Mouse (Mus musculus) heart, embryonic 16.5 days (tissue): ENCODE measurements at regions not wholly inside any gene's neighbourhood (a gene's known extent, or its start where the extent isn't known, plus 50 kb on each side); places are given as distances from the start of the nearest gene placed in this dataset.

ENCODE experiments used
- ATAC-seq: fragments of 200-750 bp; cut with Nextera tagmentation; replicated peaks from 2 replicates; pipeline ENCODE4 v1.8.0; 2017; ENCODE audit warnings: moderate number of reproducible peaks; ENCODE audit not compliant: insufficient read depth, low FRiP score; ENCODE audit errors: extremely low read depth
- H3K27ac ChIP-seq: fragments of 300-500 bp; sonication (generic); 2 replicates; pipeline ENCODE4 v1.5.1; 2014; ENCODE audit warnings: mild to moderate bottlenecking, low read length, control low read depth, moderate library complexity
- H3K27me3 ChIP-seq: fragments of 300-500 bp; sonication (generic); 2 replicates; pipeline ENCODE4 v1.6.1; 2014; ENCODE audit warnings: low read length, mixed read lengths; ENCODE audit not compliant: control insufficient read depth, insufficient read depth
- H3K36me3 ChIP-seq: fragments of 300-500 bp; sonication (generic); 2 replicates; pipeline ENCODE4 v1.6.1; 2014; ENCODE audit not compliant: control insufficient read depth, insufficient read depth
- H3K4me1 ChIP-seq: fragments of 300-500 bp; sonication (generic); 2 replicates; pipeline ENCODE4 v1.6.1; 2014; ENCODE audit warnings: low read length, mixed read lengths; ENCODE audit not compliant: control insufficient read depth, insufficient read depth
- H3K4me2 ChIP-seq: fragments of 300-500 bp; sonication (generic); 2 replicates; pipeline ENCODE4 v1.6.1; 2014; ENCODE audit warnings: low read depth, mild to moderate bottlenecking, control low read depth, low read length
- H3K4me3 ChIP-seq: fragments of 300-500 bp; sonication (generic); 2 replicates; pipeline ENCODE4 v1.5.1; 2014; ENCODE audit warnings: mild to moderate bottlenecking, control low read depth, low read length
- H3K9ac ChIP-seq: fragments of 300-500 bp; sonication (generic); 2 replicates; pipeline ENCODE4 v1.6.1; 2014; ENCODE audit warnings: low read length, control low read depth
- H3K9me3 ChIP-seq: fragments of 300-500 bp; sonication (generic); replicated peaks from 2 replicates; pipeline ENCODE4 v1.6.1; 2016; ENCODE audit warnings: low read length; ENCODE audit not compliant: control insufficient read depth
- WGBS: fragments of 180-500 bp; shearing (Covaris S2); extraction: QIAGEN DNeasy Blood & Tissue Kit; methylation state at CpG from one replicate; pipeline ENCODE4 v1.1.7; 2014; 5-methylcytosine and 5-hydroxymethylcytosine counted together

- no peak for ATAC-seq
- Histone ChIP-seq H3K9me3 (no peaks in the 10 kb centered on the region), H3K4me3 (no peak overlapping the region), H3K27ac (no peak overlapping the region), H3K4me1 (no peaks in the 10 kb centered on the region), H3K9ac (no peak overlapping the region), H3K27me3 (no peaks in the 10 kb centered on the region), H3K4me2 (no peak overlapping the region), H3K36me3 (no peaks in the 10 kb centered on the region)
- 84% methylated on average over 1 of the region's 1 CpGs for WGBS
These were observed 298.5 kb upstream of the Ldb2 start for GRCm38 (mm10) chr5:45097941-45098340.

DNA sequence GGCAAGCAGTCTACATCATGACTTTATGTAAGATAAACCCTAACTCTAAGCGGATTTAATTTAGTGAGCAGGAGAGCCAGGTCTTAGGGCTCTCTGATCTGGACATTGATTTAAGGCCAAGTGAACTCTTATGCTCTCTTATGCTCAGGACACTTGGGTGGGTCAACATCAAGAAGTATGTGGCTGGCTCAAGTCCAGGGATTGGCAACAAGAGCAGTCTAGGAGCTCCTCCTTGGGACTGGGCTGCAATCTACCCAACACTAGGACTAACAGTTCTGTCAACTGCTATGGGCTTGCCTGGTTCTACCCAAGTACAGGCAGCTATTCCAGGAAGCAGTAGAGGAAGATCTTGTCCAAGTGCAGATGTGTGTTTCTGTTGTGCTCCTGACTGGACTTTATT, 285.3 kb upstream of the Ldb2 start:
- Histone ChIP-seq H3K27me3 (no peaks in the 10 kb centered on the region), H3K4me3 (no peak overlapping the region), H3K36me3 (no peaks in the 10 kb centered on the region), H3K9me3 (no peaks in the 10 kb centered on the region), H3K4me1 (no peaks in the 10 kb centered on the region), H3K27ac (no peak overlapping the region), H3K4me2 (no peak overlapping the region), H3K9ac (no peak overlapping the region)
- WGBS, result 74% methylated on average over 1 of the region's 1 CpGs
- ATAC-seq, result no peak

DNA sequence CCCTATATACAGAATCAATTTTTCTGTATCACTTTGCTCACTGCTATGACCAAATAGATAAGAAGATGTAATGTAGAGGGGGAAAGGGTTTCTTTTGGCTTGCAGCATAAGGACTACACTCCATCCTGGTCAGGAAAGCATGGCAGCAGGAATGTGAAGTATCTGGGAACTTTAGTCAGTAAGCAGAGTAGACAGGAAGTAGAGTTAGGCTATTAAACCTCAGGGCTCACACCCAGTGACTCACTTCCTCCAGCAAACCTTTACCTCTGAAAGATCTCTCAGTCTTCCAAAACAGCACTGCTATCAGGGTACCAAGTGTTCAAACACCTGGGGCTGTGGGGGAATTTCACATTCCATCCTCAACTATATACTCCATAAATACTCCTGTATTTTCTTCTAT, 283.1 kb upstream of the Ldb2 start:
- H3K9me3 ChIP-seq, result no peaks in the 10 kb centered on the region
- no peak for ATAC-seq
- H3K9ac ChIP-seq, result no peak overlapping the region
- H3K27me3 ChIP-seq, result no peaks in the 10 kb centered on the region
- H3K27ac ChIP-seq, result no peak overlapping the region
- H3K4me2 ChIP-seq, result no peak overlapping the region
- H3K4me1 ChIP-seq, result no peaks in the 10 kb centered on the region
- no peak overlapping the region for H3K4me3 ChIP-seq
- no peaks in the 10 kb centered on the region for H3K36me3 ChIP-seq

DNA sequence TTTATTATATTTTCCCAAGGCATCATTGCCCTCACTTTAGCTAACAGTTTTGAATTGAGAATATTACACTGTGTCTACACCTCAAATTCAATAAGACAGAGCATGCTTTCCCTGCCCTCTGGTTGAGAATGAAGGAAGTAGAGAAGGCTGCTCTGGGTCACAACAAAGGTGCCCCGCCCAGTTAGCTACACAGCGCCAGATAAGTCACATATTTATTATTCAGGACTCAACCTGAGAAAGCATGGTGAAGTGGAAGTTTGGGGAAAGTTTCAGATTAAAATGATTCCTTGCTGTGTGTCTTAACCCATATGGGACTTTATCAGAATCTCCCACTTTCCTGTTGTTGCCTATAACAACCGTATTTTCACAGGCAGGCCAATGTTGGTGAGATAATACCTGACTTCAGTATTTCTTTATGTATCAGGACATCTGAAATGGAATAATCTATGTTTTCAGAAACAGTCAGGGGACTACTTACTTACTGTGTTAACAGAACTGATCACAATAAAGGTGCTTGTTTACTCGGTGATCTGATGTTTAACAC, 276.9 kb upstream of the Ldb2 start:
- 79% methylated on average over 4 of the region's 4 CpGs for WGBS

DNA sequence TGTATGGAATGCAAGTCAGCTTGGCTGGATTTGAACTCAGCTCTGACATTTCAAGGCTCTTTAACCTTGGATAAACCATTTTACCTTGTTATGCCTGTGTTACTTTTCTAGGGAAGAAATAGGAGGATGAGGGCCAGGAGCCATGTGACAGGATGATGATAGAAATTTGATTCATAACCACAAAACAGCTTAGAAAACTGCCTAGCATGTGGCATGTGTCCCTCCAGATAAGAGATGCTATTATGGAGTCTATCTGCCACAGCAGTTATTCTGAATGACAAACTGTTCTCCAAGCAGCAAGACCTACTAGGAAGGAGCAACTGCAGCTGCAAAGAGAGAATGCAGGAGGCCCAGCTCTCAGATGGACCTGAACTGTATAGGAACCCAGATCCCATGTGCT, 275.7 kb upstream of the Ldb2 start:
- ATAC-seq, result no peak
- H3K27me3 ChIP-seq, result no peaks in the 10 kb centered on the region
- no peaks in the 10 kb centered on the region for H3K9me3 ChIP-seq
- H3K4me2 ChIP-seq, result no peak overlapping the region
- H3K27ac ChIP-seq, result no peak overlapping the region
- H3K4me1 ChIP-seq, result no peaks in the 10 kb centered on the region
- H3K36me3 ChIP-seq, result no peaks in the 10 kb centered on the region
- H3K9ac ChIP-seq, result no peak overlapping the region
- no peak overlapping the region for H3K4me3 ChIP-seq

More for the DNA sequence above, 276.9 kb upstream of the Ldb2 start:
- no peaks in the 10 kb centered on the region for H3K36me3 ChIP-seq
- no peaks in the 10 kb centered on the region for H3K4me1 ChIP-seq
- no peaks in the 10 kb centered on the region for H3K27me3 ChIP-seq
- H3K27ac ChIP-seq, result no peak overlapping the region
- no peak overlapping the region for H3K9ac ChIP-seq
- no peaks in the 10 kb centered on the region for H3K9me3 ChIP-seq
- H3K4me2 ChIP-seq, result no peak overlapping the region
- H3K4me3 ChIP-seq, result no peak overlapping the region
- no peak for ATAC-seq

DNA sequence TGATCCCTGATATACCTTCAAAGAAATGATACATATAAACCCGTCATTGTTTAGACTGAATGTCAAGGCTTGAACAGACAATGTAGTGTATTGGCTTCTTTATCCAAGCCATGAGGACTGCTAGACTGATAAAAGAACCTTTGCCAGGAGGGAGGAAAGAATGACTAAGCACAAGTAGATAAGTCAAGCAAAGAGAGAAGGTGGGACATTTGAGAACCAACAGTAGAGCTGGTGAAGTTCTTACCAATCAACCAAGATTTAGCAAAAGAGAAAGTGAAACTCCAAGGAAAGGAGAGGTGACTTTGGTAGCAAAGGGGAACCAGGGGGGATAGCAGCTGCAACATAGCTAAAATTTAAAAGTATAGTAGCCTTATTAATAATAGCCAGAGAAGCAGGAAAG, 273.0 kb upstream of the Ldb2 start:
- H3K27me3 ChIP-seq, result no peaks in the 10 kb centered on the region
- H3K4me3 ChIP-seq, result no peak overlapping the region
- WGBS, result 70% methylated on average over 1 of the region's 1 CpGs
- H3K9me3 ChIP-seq, result no peaks in the 10 kb centered on the region
- no peak overlapping the region for H3K9ac ChIP-seq
- no peak for ATAC-seq
- H3K4me1 ChIP-seq, result no peaks in the 10 kb centered on the region
- H3K4me2 ChIP-seq, result no peak overlapping the region
- H3K27ac ChIP-seq, result no peak overlapping the region
- H3K36me3 ChIP-seq, result no peaks in the 10 kb centered on the region

GRCm38 (mm10) chr5:45065917-45066699, 266.6 kb upstream of the Ldb2 start:
- H3K9me3 ChIP-seq, result no peaks in the 10 kb centered on the region
- H3K36me3 ChIP-seq, result no peaks in the 10 kb centered on the region
- no peak overlapping the region for H3K4me2 ChIP-seq
- 82% methylated on average over 8 of the region's 8 CpGs for WGBS
- H3K4me1 ChIP-seq, result no peaks in the 10 kb centered on the region
- H3K4me3 ChIP-seq, result no peak overlapping the region
- H3K27ac ChIP-seq, result no peak overlapping the region
- no peaks in the 10 kb centered on the region for H3K27me3 ChIP-seq
- no peak for ATAC-seq
- H3K9ac ChIP-seq, result no peak overlapping the region

DNA sequence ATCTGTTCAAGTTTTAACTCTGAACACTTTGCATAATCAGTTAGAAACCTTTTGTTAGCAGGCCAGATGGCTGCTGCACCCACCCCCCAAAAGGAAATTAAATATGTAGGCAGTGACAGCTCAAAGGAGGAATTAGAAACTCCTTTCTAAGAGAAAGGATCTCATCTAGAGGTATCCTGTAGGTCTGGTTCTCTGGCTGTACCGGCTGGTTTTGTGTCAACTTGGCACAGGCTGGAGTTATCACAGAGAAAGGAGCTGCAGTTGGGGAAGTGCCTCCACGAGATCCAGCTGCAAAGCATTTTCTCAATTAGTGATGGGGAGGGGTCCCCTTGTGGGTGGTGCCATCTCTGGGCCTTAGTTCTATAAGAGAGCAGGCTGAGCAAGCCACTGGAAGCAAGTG, 263.1 kb upstream of the Ldb2 start:
- 30% methylated on average over 2 of the region's 2 CpGs for WGBS
- no peak overlapping the region for H3K4me3 ChIP-seq
- no peaks in the 10 kb centered on the region for H3K9me3 ChIP-seq
- no peaks in the 10 kb centered on the region for H3K27me3 ChIP-seq
- no peak overlapping the region for H3K27ac ChIP-seq
- no peaks in the 10 kb centered on the region for H3K4me1 ChIP-seq
- H3K4me2 ChIP-seq, result no peak overlapping the region
- no peaks in the 10 kb centered on the region for H3K36me3 ChIP-seq
- no peak for ATAC-seq
- H3K9ac ChIP-seq, result no peak overlapping the region

- no peaks in the 10 kb centered on the region for H3K4me1 ChIP-seq
- 0 out of 2 replicates have a peak, but pooled peaks cover 2% of the 10 kb centered on the region for H3K9me3 ChIP-seq
- no peak overlapping the region for H3K4me3 ChIP-seq
- no peak for ATAC-seq
- H3K27ac ChIP-seq, result no peak overlapping the region
- H3K9ac ChIP-seq, result no peak overlapping the region
- no peaks in the 10 kb centered on the region for H3K27me3 ChIP-seq
- 74% methylated on average over 4 of the region's 4 CpGs for WGBS
- no peak overlapping the region for H3K4me2 ChIP-seq
- no peaks in the 10 kb centered on the region for H3K36me3 ChIP-seq
These were observed 255.9 kb upstream of the Ldb2 start for GRCm38 (mm10) chr5:45055276-45055959.
